ENCODE assay signal across 15 mouse cellular contexts in the genomic region with DNA sequence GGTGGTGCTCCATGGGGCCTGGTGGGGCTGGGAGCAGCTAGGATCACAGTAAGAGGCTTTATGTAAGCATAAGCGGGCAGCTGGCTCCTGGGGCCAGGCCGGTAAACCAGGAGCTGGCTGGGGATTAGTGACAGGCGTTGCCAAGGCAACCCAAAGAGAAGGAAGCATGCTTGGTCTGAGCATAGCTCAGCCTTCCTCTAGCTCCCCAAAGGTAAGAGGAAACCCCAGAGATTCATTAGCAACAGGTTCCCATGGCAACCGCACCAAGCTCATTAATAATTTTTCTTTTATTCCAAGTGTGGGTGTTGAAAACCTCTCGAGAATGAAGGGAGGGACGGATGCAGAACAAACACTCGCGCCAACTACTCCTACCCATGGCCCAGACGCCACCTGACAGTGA. TPM values are rescaled to one million over a fixed set of nuclear protein-coding genes. Genes with fewer than 3 reads are reported as not detected.
A peak's percentile ranks its signal among the peaks of the same experiment; 100 is the strongest.
DNase-seq lines count a peak whose midpoint lies in the region; ATAC-seq lines count a peak whose summit lies in the region.
"Had no signal": no experiment of that assay in that cellular context is flagged by ENCODE, and none has a peak within 500 bp of the region (broad histone marks: within the 10 kb centered on the region; RNA-seq: fewer than 3 reads in every experiment).

No protein-coding gene starts in this region.

- no peak for ATAC-seq in embryonic facial prominence, embryonic 12.5 days (ENCODE audit: insufficient number of reproducible peaks, insufficient read depth, low FRiP score, low TSS enrichment)
- peak; percentile 47; the same call in 1 of the 2 replicates for ATAC-seq in hindbrain, embryonic 14.5 days (ENCODE audit: low FRiP score)
- ATAC-seq in midbrain, embryonic 16.5 days = peak; percentile 84
- no peak for ATAC-seq in cerebellum, adult (ENCODE audit: insufficient number of reproducible peaks, low FRiP score, low TSS enrichment)
- ATAC-seq: intestine, embryonic 16.5 days had no signal

- no peak overlapping the region for H3K4me3 ChIP-seq in embryonic facial prominence, embryonic 12.5 days
- H3K4me3 ChIP-seq in hindbrain, embryonic 14.5 days (replicated peaks; ENCODE audit: low read length) = no peak overlapping the region
- H3K4me3 ChIP-seq in midbrain, embryonic 16.5 days (ENCODE audit: low read depth, low read length) = no peak overlapping the region
- H3K4me3 ChIP-seq: erythroblast, embryonic 14.5 days; lung, embryonic 15.5 days had no signal

- no peaks in the 10 kb centered on the region for H3K27me3 ChIP-seq in embryonic facial prominence, embryonic 12.5 days
- no peaks in the 10 kb centered on the region for H3K27me3 ChIP-seq in hindbrain, embryonic 14.5 days (ENCODE audit: control insufficient read depth, insufficient read depth, low read length)
- H3K27me3 ChIP-seq in midbrain, embryonic 16.5 days (ENCODE audit: control insufficient read depth, insufficient read depth, low read depth, low read length) = no peaks in the 10 kb centered on the region
- H3K27me3 ChIP-seq: lung, embryonic 15.5 days had no signal

- H3K9me3 ChIP-seq in embryonic facial prominence, embryonic 12.5 days = no peaks in the 10 kb centered on the region
- no peaks in the 10 kb centered on the region for H3K9me3 ChIP-seq in hindbrain, embryonic 14.5 days (ENCODE audit: control insufficient read depth, low read length)
- H3K9me3 ChIP-seq in midbrain, embryonic 16.5 days (replicated peaks; ENCODE audit: control insufficient read depth, low read length, poor library complexity, severe bottlenecking) = no peaks in the 10 kb centered on the region
- H3K9me3 ChIP-seq: lung, embryonic 15.5 days had no signal

- H3K9ac ChIP-seq in embryonic facial prominence, embryonic 12.5 days = no peak overlapping the region
- no peak overlapping the region for H3K9ac ChIP-seq in hindbrain, embryonic 14.5 days
- no peak overlapping the region; the same call in 1 of the 2 replicates for H3K9ac ChIP-seq in midbrain, embryonic 16.5 days (ENCODE audit: low read depth, low read length)
- H3K9ac ChIP-seq: lung, embryonic 15.5 days had no signal

- H3K4me1 ChIP-seq in embryonic facial prominence, embryonic 12.5 days = peaks cover 60% of the 10 kb centered on the region
- H3K4me1 ChIP-seq in hindbrain, embryonic 14.5 days (replicated peaks; ENCODE audit: control insufficient read depth, insufficient read depth, low read length) = peaks cover 53% of the 10 kb centered on the region
- peaks cover 44% of the 10 kb centered on the region for H3K4me1 ChIP-seq in midbrain, embryonic 16.5 days (ENCODE audit: control insufficient read depth, insufficient read depth, low read length)

- 0 out of 2 replicates have a peak overlapping the region, but pooled peaks have one; percentile 3 for H3K4me2 ChIP-seq in embryonic facial prominence, embryonic 12.5 days (replicated peaks)
- H3K4me2 ChIP-seq in hindbrain, embryonic 14.5 days (replicated peaks) = no peak overlapping the region
- H3K4me2 ChIP-seq in midbrain, embryonic 16.5 days (ENCODE audit: low read length) = peak overlapping the region; percentile 29; the same call in 1 of the 2 replicates
- H3K4me2 ChIP-seq: lung, embryonic 15.5 days had no signal

- H3K27ac ChIP-seq in embryonic facial prominence, embryonic 12.5 days = no peak overlapping the region; the same call in 1 of the 2 replicates
- H3K27ac ChIP-seq in hindbrain, embryonic 14.5 days = peak overlapping the region; percentile 62
- H3K27ac ChIP-seq in midbrain, embryonic 16.5 days (ENCODE audit: low read length) = peak overlapping the region; percentile 67
- H3K27ac ChIP-seq: lung, embryonic 15.5 days had no signal

- DNase-seq in layer of hippocampus, adult 18-20 months (ENCODE audit: low spot score in 2 of 2) = peak; percentile 63 to 75
- no peak for DNase-seq in layer of hippocampus, adult 9-10 months (ENCODE audit: low spot score)
- peak; percentile 59 for DNase-seq in hindbrain, embryonic 14.5 days (ENCODE audit: low spot score)
- no peak for DNase-seq in urinary bladder, adult 18-20 months (ENCODE audit: low spot score in 2 of 2)
- DNase-seq in testis, postnatal 14 days (ENCODE audit: low spot score) = no peak

- 43% methylated on average over 9 of the region's 9 CpGs for WGBS in embryonic facial prominence, embryonic 12.5 days
- WGBS in hindbrain, embryonic 14.5 days = 15% methylated on average over 9 of the region's 9 CpGs
- 6% methylated on average over 9 of the region's 9 CpGs for WGBS in midbrain, embryonic 16.5 days

- H3K36me3 ChIP-seq in embryonic facial prominence, embryonic 12.5 days = peaks cover 7% of the 10 kb centered on the region
- H3K36me3 ChIP-seq in hindbrain, embryonic 14.5 days (replicated peaks; ENCODE audit: control insufficient read depth, insufficient read depth) = no peaks in the 10 kb centered on the region; the same call in 1 of the 2 replicates
- H3K36me3 ChIP-seq in midbrain, embryonic 16.5 days (ENCODE audit: control insufficient read depth, insufficient read depth, low read length) = peaks cover 2% of the 10 kb centered on the region; the same call in 1 of the 2 replicates
- H3K36me3 ChIP-seq: lung, embryonic 15.5 days had no signal

RNA-seq across cellular contexts. Expression of gene Cacna1h, which starts 14.7 kb away (rescaled TPM):
- 100 to 1,000 TPM; 101 to 115 TPM for total RNA-seq in layer of hippocampus, adult 18-20 months (2021)
- 8.7 and 11.9 TPM in 2 replicates for polyA plus RNA-seq in embryonic facial prominence, embryonic 12.5 days (2016; fragmentation: Nextera tagmentation; extraction: Ambion mirVana)
- polyA plus RNA-seq in hindbrain, embryonic 14.5 days (2014; fragmentation: Nextera tagmentation; extraction: Ambion mirVana) = 10.6 and 14.1 TPM in 2 replicates
- 10.0 and 11.5 TPM in 2 replicates for polyA plus RNA-seq in midbrain, embryonic 16.5 days (2015; fragmentation: Nextera tagmentation; extraction: Ambion mirVana)
- polyA plus RNA-seq: C2C12 had no signal

RNA-seq across cellular contexts. Expression of gene Tekt4, which starts 35.5 kb away (rescaled TPM):
- 1 to 10 TPM; 2.1 TPM for total RNA-seq in layer of hippocampus, adult 18-20 months (2021)
- 0.13 and 0.22 TPM in 2 replicates for polyA plus RNA-seq in embryonic facial prominence, embryonic 12.5 days (2016; fragmentation: Nextera tagmentation; extraction: Ambion mirVana)
- polyA plus RNA-seq in hindbrain, embryonic 14.5 days (2014; fragmentation: Nextera tagmentation; extraction: Ambion mirVana) = 1.2 and 2.4 TPM in 2 replicates
- 1.5 TPM in 2 replicates for polyA plus RNA-seq in midbrain, embryonic 16.5 days (2015; fragmentation: Nextera tagmentation; extraction: Ambion mirVana)
- total RNA-seq: neutrophil, adult 5-6 weeks had no signal
- polyA plus RNA-seq: C2C12; erythroblast, embryonic 14.5 days; intestine, embryonic 16.5 days had no signal

RNA-seq across cellular contexts. Expression of gene Tpsg1, which starts 49.9 kb away (rescaled TPM):
- not detected for total RNA-seq in layer of hippocampus, adult 18-20 months (2021)
- 0.31 TPM in 1 of 2 replicates, not detected in the other for polyA plus RNA-seq in embryonic facial prominence, embryonic 12.5 days (2016; fragmentation: Nextera tagmentation; extraction: Ambion mirVana)
- 1.2 TPM in 1 of 2 replicates, not detected in the other for polyA plus RNA-seq in hindbrain, embryonic 14.5 days (2014; fragmentation: Nextera tagmentation; extraction: Ambion mirVana)
- polyA plus RNA-seq in midbrain, embryonic 16.5 days (2015; fragmentation: Nextera tagmentation; extraction: Ambion mirVana) = 0.29 and 0.88 TPM in 2 replicates
- total RNA-seq: heart, adult 8-10 months; left cerebral cortex, adult 8-10 months; neutrophil, adult 5-6 weeks had no signal
- polyA plus RNA-seq: C2C12; erythroblast, embryonic 14.5 days had no signal

RNA-seq across cellular contexts. Expression of gene Tpsb2, which starts 52.8 kb away (rescaled TPM):
- under 1 TPM in 1 of 2 experiments, not detected in 1; 0.30 TPM for total RNA-seq in layer of hippocampus, adult 18-20 months (2021)
- not detected in 2 replicates for polyA plus RNA-seq in embryonic facial prominence, embryonic 12.5 days (2016; fragmentation: Nextera tagmentation; extraction: Ambion mirVana)
- polyA plus RNA-seq in hindbrain, embryonic 14.5 days (2014; fragmentation: Nextera tagmentation; extraction: Ambion mirVana) = 0.36 TPM in 1 of 2 replicates, not detected in the other
- 0.23 TPM in 1 of 2 replicates, not detected in the other for polyA plus RNA-seq in midbrain, embryonic 16.5 days (2015; fragmentation: Nextera tagmentation; extraction: Ambion mirVana)
- total RNA-seq: left cerebral cortex, adult 8-10 months; neutrophil, adult 5-6 weeks had no signal
- polyA plus RNA-seq: C2C12 had no signal

Comparison
In these comparisons a context has a peak if more than half of its experiments do, and no peak if none do; other contexts are left out.
1. DNase-seq: peak in layer of hippocampus, adult 18-20 months (2 of 2) and hindbrain, embryonic 14.5 days (single experiment); none in layer of hippocampus, adult 9-10 months (single experiment), urinary bladder, adult 18-20 months (0 of 2) and testis, postnatal 14 days (single experiment).
2. ATAC-seq: peak in hindbrain, embryonic 14.5 days (single experiment) and midbrain, embryonic 16.5 days (single experiment); none in embryonic facial prominence, embryonic 12.5 days (single experiment) and cerebellum, adult (single experiment).